Mouse (Mus musculus) skeletal muscle tissue, postnatal 0 days (tissue): ENCODE measurements around the gene Slc35e1. TPM values are rescaled to one million over a fixed set of nuclear protein-coding genes. Genes with fewer than 3 reads are reported as not detected.

ENCODE experiments used
- microRNA-seq, 2 experiments: library from miRNA; unstranded; fragments of <30 nt; microRNA quantifications; one replicate each; pipeline ENCODE4; 2016
- polyA plus RNA-seq: library from polyadenylated mRNA; unstranded; fragments of >200 nt; fragmentation: Nextera tagmentation; extraction: Ambion mirVana; gene quantifications from 2 replicates; pipeline ENCODE4 v1.2.1, GENCODE M21; 2015

Slc35e1 gene
- polyA plus RNA-seq, result 7.2 and 8.0 TPM in 2 replicates

GRCm38 (mm10) chr8:72491680-72492621, at the start of gene Slc35e1:
Slc35e1 (minus strand) TSS chr8:72492614.

GRCm38 (mm10) chr8:72474826-72475546, 17.4 kb downstream of the Slc35e1 start, which contains the start of gene Cherp:
Cherp (minus strand) TSS chr8:72475226.

GRCm38 (mm10) chr8:72443338-72443993, 48.9 kb downstream of the Slc35e1 start, which contains the start of the genes Calr3 and 1700030K09Rik:
Calr3 (minus strand) TSS chr8:72443870.
1700030K09Rik (plus strand) TSS chr8:72443880.

Small RNAs within 50 kb of the gene (microRNA-seq; reads per million reads assigned to microRNA genes)
- 0 reads per million in 2 experiments for gene Gm28019
- gene Mir7068, result 1.5 to 2.4 reads per million in 2 experiments

Other genes starting within 250 kb of the Slc35e1 start
- 8.8 and 10.3 TPM in 2 replicates for gene Gm10282, start 187.4 kb downstream of the Slc35e1 start, polyA plus RNA-seq
- 13.8 and 18.6 TPM in 2 replicates for gene Klf2, start 173.6 kb downstream of the Slc35e1 start, polyA plus RNA-seq
- 20.2 and 21.3 TPM in 2 replicates for gene Eps15l1, start 71.2 kb downstream of the Slc35e1 start, polyA plus RNA-seq
- gene Calr3, start 48.7 kb downstream of the Slc35e1 start, polyA plus RNA-seq, result 1.3 and 1.5 TPM in 2 replicates
- 5.5 and 6.5 TPM in 2 replicates for gene 1700030K09Rik, start 48.7 kb downstream of the Slc35e1 start, polyA plus RNA-seq
- gene Cherp, start 17.4 kb downstream of the Slc35e1 start, polyA plus RNA-seq, result 21.5 and 22.3 TPM in 2 replicates
- 7.3 and 7.8 TPM in 2 replicates for gene Med26, start 55.7 kb upstream of the Slc35e1 start, polyA plus RNA-seq
- 120 and 125 TPM in 2 replicates for gene Smim7, start 78.5 kb upstream of the Slc35e1 start, polyA plus RNA-seq
- gene Tmem38a, start 79.4 kb upstream of the Slc35e1 start, polyA plus RNA-seq, result 544 and 611 TPM in 2 replicates
- gene Nwd1, start 154.1 kb upstream of the Slc35e1 start, polyA plus RNA-seq, result 0.16 and 0.21 TPM in 2 replicates
- gene Sin3b, start 230.7 kb upstream of the Slc35e1 start, polyA plus RNA-seq, result 135 and 136 TPM in 2 replicates